Mouse (Mus musculus) kidney, embryonic 15.5 days (tissue): ENCODE measurements around the gene Ifrd1. TPM values are rescaled to one million over a fixed set of nuclear protein-coding genes. Genes with fewer than 3 reads are reported as not detected.

Source experiments
- ATAC-seq: fragments of 200-750 bp; cut with Nextera tagmentation; replicated peaks from 2 replicates; pipeline ENCODE4 v1.8.0; 2017; ENCODE audit warnings: moderate TSS enrichment; ENCODE audit not compliant: low FRiP score
- H3K27ac ChIP-seq: fragments of 300-500 bp; sonication (generic); 2 replicates; pipeline ENCODE4 v1.5.1; 2015; ENCODE audit warnings: mild to moderate bottlenecking, inconsistent platforms
- H3K27me3 ChIP-seq: fragments of 300-500 bp; sonication (generic); 2 replicates; pipeline ENCODE4 v1.6.1; 2015; ENCODE audit warnings: inconsistent platforms
- H3K36me3 ChIP-seq: fragments of 300-500 bp; sonication (generic); 2 replicates; pipeline ENCODE4 v1.6.1; 2015; ENCODE audit warnings: inconsistent platforms
- H3K4me1 ChIP-seq: fragments of 300-500 bp; sonication (generic); 2 replicates; pipeline ENCODE4 v1.6.1; 2015; ENCODE audit warnings: inconsistent platforms
- H3K4me2 ChIP-seq: fragments of 300-500 bp; sonication (generic); 2 replicates; pipeline ENCODE4 v1.6.1; 2015; ENCODE audit warnings: moderate library complexity, mild to moderate bottlenecking, inconsistent platforms
- H3K4me3 ChIP-seq: fragments of 300-500 bp; sonication (generic); replicated peaks from 2 replicates; pipeline ENCODE4 v1.5.1; 2015; ENCODE audit warnings: mild to moderate bottlenecking, inconsistent platforms
- H3K9ac ChIP-seq: fragments of 300-500 bp; sonication (generic); 2 replicates; pipeline ENCODE4 v1.6.1; 2015; ENCODE audit warnings: mild to moderate bottlenecking, inconsistent platforms
- H3K9me3 ChIP-seq: fragments of 300-500 bp; sonication (generic); replicated peaks from 2 replicates; pipeline ENCODE4 v1.6.1; 2016; ENCODE audit warnings: inconsistent platforms
- WGBS: fragments of 180-500 bp; shearing (Covaris S2); methylation state at CpG from one replicate; pipeline ENCODE4 v1.1.7; 2015; ENCODE audit warnings: mixed read lengths; 5-methylcytosine and 5-hydroxymethylcytosine counted together
- polyA plus RNA-seq: library from polyadenylated mRNA; unstranded; fragments of >200 nt; fragmentation: Nextera tagmentation; extraction: Ambion mirVana; gene quantifications from 2 replicates; pipeline ENCODE4 v1.2.1, GENCODE M21; 2015

The Ifrd1 gene
- 102 and 105 TPM in 2 replicates for polyA plus RNA-seq

- ATAC-seq, result no peak
- Histone ChIP-seq H3K4me3 (no peak within 1 kb of the TSS), H3K4me1 (peaks cover 5% of the 10 kb centered on the region), H3K27me3 (no peaks in the 10 kb centered on the region), H3K27ac (no peak within 1 kb of the TSS), H3K9me3 (no peaks in the 10 kb centered on the region), H3K36me3 (no peaks in the 10 kb centered on the region), H3K9ac (no peak within 1 kb of the TSS), H3K4me2 (no peak within 1 kb of the TSS)
- WGBS, result 60% methylated on average over 5 of the region's 5 CpGs
Observed at GRCm38 (mm10) chr12:40248454-40249180, at the start of gene Ifrd1. Gene Ifrd1 (minus strand): TSS chr12:40248504.

GRCm38 (mm10) chr12:40286539-40286938, 38.2 kb upstream of the Ifrd1 start:
- Histone ChIP-seq H3K4me2 (no peak overlapping the region), H3K27ac (no peak overlapping the region), H3K4me1 (no peaks in the 10 kb centered on the region), H3K9me3 (0 out of 2 replicates have a peak, but pooled peaks cover 5% of the 10 kb centered on the region), H3K27me3 (no peaks in the 10 kb centered on the region), H3K9ac (no peak overlapping the region), H3K4me3 (no peak overlapping the region), H3K36me3 (no peaks in the 10 kb centered on the region)
- no peak for ATAC-seq
- WGBS, result 71% methylated on average over 4 of the region's 4 CpGs

GRCm38 (mm10) chr12:40280596-40281325, 32.5 kb upstream of the Ifrd1 start:
- Histone ChIP-seq H3K4me3 (no peak overlapping the region), H3K9ac (no peak overlapping the region), H3K9me3 (no peaks in the 10 kb centered on the region), H3K27ac (no peak overlapping the region), H3K36me3 (no peaks in the 10 kb centered on the region), H3K4me2 (no peak overlapping the region), H3K27me3 (no peaks in the 10 kb centered on the region), H3K4me1 (no peaks in the 10 kb centered on the region)
- 87% methylated on average over 4 of the region's 4 CpGs for WGBS
- no peak for ATAC-seq

DNA sequence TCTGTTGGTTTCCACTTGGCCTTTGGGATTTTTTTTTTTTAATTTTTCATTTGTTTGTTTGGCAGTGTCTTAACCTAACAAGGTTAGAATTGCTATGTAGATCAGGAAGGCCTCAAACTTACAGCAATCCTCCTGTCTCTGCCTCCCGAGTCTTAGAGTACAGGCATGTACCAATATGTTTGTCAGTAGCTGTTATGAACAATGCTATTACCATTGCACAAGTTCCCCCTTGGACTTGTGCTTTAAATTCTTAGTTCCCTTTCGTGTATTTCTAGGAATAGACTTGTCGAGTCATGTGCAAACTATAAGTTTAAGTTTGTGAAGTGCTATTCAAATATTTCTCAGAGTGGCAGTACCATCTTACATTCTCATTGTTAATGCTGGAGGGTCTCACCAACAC, 29.3 kb upstream of the Ifrd1 start:
- Histone ChIP-seq H3K27ac (no peak overlapping the region), H3K36me3 (no peaks in the 10 kb centered on the region), H3K27me3 (no peaks in the 10 kb centered on the region), H3K4me3 (no peak overlapping the region), H3K9ac (no peak overlapping the region), H3K4me1 (no peaks in the 10 kb centered on the region), H3K4me2 (no peak overlapping the region), H3K9me3 (no peaks in the 10 kb centered on the region)
- 93% methylated on average over 3 of the region's 3 CpGs for WGBS
- ATAC-seq, result no peak

DNA sequence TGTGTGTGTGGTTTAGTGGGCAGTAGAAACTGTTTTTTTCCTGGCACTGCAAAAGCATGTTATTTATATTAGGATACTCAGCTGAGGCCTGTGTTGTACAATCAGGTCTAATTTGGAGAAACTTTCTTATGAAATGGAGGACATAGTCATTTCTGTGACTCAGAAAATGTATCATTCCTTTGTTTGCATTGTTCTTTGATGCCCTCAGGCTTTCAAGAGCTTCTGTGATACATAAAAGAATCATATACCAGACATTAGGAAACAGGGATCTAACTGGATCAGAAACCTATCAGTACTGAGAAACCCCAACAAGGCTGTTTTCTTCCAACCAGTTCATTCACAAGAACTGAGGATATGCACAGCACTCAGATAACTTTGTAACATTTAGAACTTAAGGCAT, 26.6 kb upstream of the Ifrd1 start:
- no peak overlapping the region for H3K27ac ChIP-seq
- H3K27me3 ChIP-seq, result no peaks in the 10 kb centered on the region
- H3K9ac ChIP-seq, result no peak overlapping the region
- H3K4me1 ChIP-seq, result no peaks in the 10 kb centered on the region
- no peak overlapping the region for H3K4me2 ChIP-seq
- H3K4me3 ChIP-seq, result no peak overlapping the region
- no peaks in the 10 kb centered on the region for H3K9me3 ChIP-seq
- H3K36me3 ChIP-seq, result no peaks in the 10 kb centered on the region
- no peak for ATAC-seq

- WGBS, result 50% methylated on average over 4 of the region's 4 CpGs
- Histone ChIP-seq H3K27ac (no peak overlapping the region), H3K4me3 (no peak overlapping the region), H3K4me2 (no peak overlapping the region), H3K27me3 (no peaks in the 10 kb centered on the region), H3K9me3 (no peaks in the 10 kb centered on the region), H3K36me3 (no peaks in the 10 kb centered on the region), H3K9ac (no peak overlapping the region), H3K4me1 (no peaks in the 10 kb centered on the region)
- ATAC-seq, result no peak
Observed at GRCm38 (mm10) chr12:40273339-40273738, 25.0 kb upstream of the Ifrd1 start.

- Histone ChIP-seq H3K9ac (no peak overlapping the region), H3K36me3 (no peaks in the 10 kb centered on the region), H3K4me2 (no peak overlapping the region), H3K4me3 (no peak overlapping the region), H3K4me1 (no peaks in the 10 kb centered on the region), H3K27me3 (no peaks in the 10 kb centered on the region), H3K9me3 (no peaks in the 10 kb centered on the region), H3K27ac (no peak overlapping the region)
- ATAC-seq, result no peak
- WGBS, result 51% methylated on average over 4 of the region's 4 CpGs
Observed at GRCm38 (mm10) chr12:40272710-40273109, 24.4 kb upstream of the Ifrd1 start.

DNA sequence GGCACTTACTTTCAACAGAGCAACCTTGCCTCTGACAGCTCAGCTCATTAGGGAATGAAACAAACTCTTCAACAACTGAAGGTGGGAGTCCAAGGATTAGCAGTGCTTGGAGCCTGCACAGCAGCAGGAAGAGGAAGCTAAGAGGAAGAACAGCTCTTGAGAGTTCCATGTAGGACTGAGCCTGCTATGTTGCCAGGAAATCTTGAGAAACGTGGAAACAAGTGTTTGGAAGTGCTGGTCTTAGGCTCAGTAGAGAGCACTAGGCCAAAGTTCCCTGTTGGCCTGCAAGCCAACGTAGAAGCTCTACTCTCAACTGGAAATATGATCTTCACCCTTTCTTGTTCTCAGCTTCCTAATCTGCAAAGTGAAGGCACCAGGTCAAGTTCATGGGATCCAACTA, 20.0 kb upstream of the Ifrd1 start:
- H3K9me3 ChIP-seq, result no peaks in the 10 kb centered on the region
- no peak for ATAC-seq
- H3K4me3 ChIP-seq, result no peak overlapping the region
- H3K27ac ChIP-seq, result no peak overlapping the region
- no peak overlapping the region for H3K9ac ChIP-seq
- H3K27me3 ChIP-seq, result no peaks in the 10 kb centered on the region
- H3K4me2 ChIP-seq, result no peak overlapping the region
- 71% methylated on average over 2 of the region's 2 CpGs for WGBS
- H3K4me1 ChIP-seq, result no peaks in the 10 kb centered on the region
- no peaks in the 10 kb centered on the region for H3K36me3 ChIP-seq

GRCm38 (mm10) chr12:40263712-40264111, 15.4 kb upstream of the Ifrd1 start:
- 72% methylated on average over 4 of the region's 4 CpGs for WGBS
- Histone ChIP-seq H3K9me3 (no peaks in the 10 kb centered on the region), H3K27ac (no peak overlapping the region), H3K4me1 (0 out of 2 replicates have a peak, but pooled peaks cover 3% of the 10 kb centered on the region), H3K4me2 (no peak overlapping the region), H3K27me3 (no peaks in the 10 kb centered on the region), H3K4me3 (no peak overlapping the region), H3K9ac (no peak overlapping the region), H3K36me3 (no peaks in the 10 kb centered on the region)
- ATAC-seq, result no peak

GRCm38 (mm10) chr12:40263006-40263405, 14.7 kb upstream of the Ifrd1 start:
- 92% methylated on average over 6 of the region's 6 CpGs for WGBS
- H3K9me3 ChIP-seq, result no peaks in the 10 kb centered on the region
- H3K36me3 ChIP-seq, result no peaks in the 10 kb centered on the region
- no peak for ATAC-seq
- H3K4me1 ChIP-seq, result 0 out of 2 replicates have a peak, but pooled peaks cover 3% of the 10 kb centered on the region
- H3K4me3 ChIP-seq, result no peak overlapping the region
- H3K4me2 ChIP-seq, result no peak overlapping the region
- no peaks in the 10 kb centered on the region for H3K27me3 ChIP-seq
- no peak overlapping the region for H3K9ac ChIP-seq
- no peak overlapping the region for H3K27ac ChIP-seq

GRCm38 (mm10) chr12:40258462-40259000, 10.2 kb upstream of the Ifrd1 start:
- WGBS, result 89% methylated on average over 6 of the region's 6 CpGs
- Histone ChIP-seq H3K9me3 (no peaks in the 10 kb centered on the region), H3K4me3 (no peak overlapping the region), H3K27me3 (no peaks in the 10 kb centered on the region), H3K4me1 (0 out of 2 replicates have a peak, but pooled peaks cover 3% of the 10 kb centered on the region), H3K36me3 (no peaks in the 10 kb centered on the region), H3K9ac (no peak overlapping the region), H3K4me2 (no peak overlapping the region), H3K27ac (no peak overlapping the region)
- ATAC-seq, result no peak

- Histone ChIP-seq H3K36me3 (no peaks in the 10 kb centered on the region), H3K27ac (no peak overlapping the region), H3K4me3 (no peak overlapping the region), H3K27me3 (no peaks in the 10 kb centered on the region), H3K4me2 (peak overlapping the region; percentile 23; the same call in 1 of the 2 replicates), H3K9ac (no peak overlapping the region), H3K9me3 (no peaks in the 10 kb centered on the region), H3K4me1 (0 out of 2 replicates have a peak, but pooled peaks cover 3% of the 10 kb centered on the region)
- ATAC-seq, result peak; percentile 79; the same call in 1 of the 2 replicates
- WGBS, result 4% methylated on average over 8 of the region's 8 CpGs
Observed at GRCm38 (mm10) chr12:40257226-40257625, 8.9 kb upstream of the Ifrd1 start.
